Mouse (Mus musculus): ENCODE measurements at regions not wholly inside any gene's neighbourhood (a gene's known extent, or its start where the extent isn't known, plus 50 kb on each side); places are given as distances from the start of the nearest gene placed in this dataset.

GRCm38 (mm10) chr9:90367745-90368144 lies 97.1 kb upstream of the Tbc1d2b start:
- no peak for TF ChIP-seq CTCF (IDR thresholded peaks at IDR 0.05; ENCODE audit: borderline replicate concordance, insufficient read depth, low read depth, low read length)
- TF ChIP-seq POLR2A (IDR thresholded peaks at IDR 0.05; ENCODE audit: borderline replicate concordance, insufficient read depth, low read length): no peak
